Mouse (Mus musculus) macrophage (primary cell): ENCODE measurements around the gene Lias. TPM values are rescaled to one million over a fixed set of nuclear protein-coding genes. Genes with fewer than 3 reads are reported as not detected.
A peak's percentile ranks its signal among the peaks of the same experiment; 100 is the strongest.

ENCODE experiments used
- H3K27ac ChIP-seq: fragments of 350-480 bp; formaldehyde crosslinking; 2 replicates; pipeline ENCODE4 v1.9.0; 2021
- H3K36me3 ChIP-seq: fragments of 350-480 bp; formaldehyde crosslinking; 2 replicates; pipeline ENCODE4 v1.9.0; 2021; ENCODE audit errors: inconsistent target
- H3K4me3 ChIP-seq: fragments of 350-480 bp; formaldehyde crosslinking; 2 replicates; pipeline ENCODE4 v1.9.0; 2021; ENCODE audit errors: inconsistent target
- H3K79me2 ChIP-seq: fragments of 350-480 bp; formaldehyde crosslinking; 2 replicates; pipeline ENCODE4 v1.9.0; 2021; ENCODE audit errors: inconsistent target
- WGBS: methylation state at CpG from one replicate; pipeline ENCODE4 v1.1.7; 2026; ENCODE audit warnings: inconsistent platforms; ENCODE audit not compliant: missing documents; 5-methylcytosine and 5-hydroxymethylcytosine counted together
- polyA plus RNA-seq: library from polyadenylated mRNA; stranded (reverse); fragments of 250-400 nt; gene quantifications from 3 replicates; pipeline ENCODE4 v1.2.4, GENCODE M21; 2018; ENCODE audit warnings: inconsistent platforms
- total RNA-seq, 78 experiments: library from RNA; depleted of rRNA; stranded (reverse); fragments of 250-400 nt; gene quantifications; 1 replicate in 9 of 78; 2 replicates in 24 of 78; 3 replicates in 43 of 78; 4 replicates in 2 of 78; pipeline ENCODE4 v1.2.4; 2018; ENCODE audit warnings: inconsistent platforms in 56 of 78

Lias gene
- 10 to 100 TPM in 23 of 26 experiments, 1 to 10 TPM in 3; 8.1 to 65.0 (median 31.3) TPM for total RNA-seq (2018; cell fraction: chromatin; rRNA removed)
- total RNA-seq (2018; cell fraction: cytosol; rRNA removed) = 10 to 100 TPM in 25 of 26 experiments, 1 to 10 TPM in 1; 9.7 to 25.0 (median 19.8) TPM
- 10 to 100 TPM in 24 of 26 experiments, 1 to 10 TPM in 2; 8.0 to 46.6 (median 19.2) TPM for total RNA-seq (2018; cell fraction: nucleus; rRNA removed)
- 20.7 to 35.1 TPM (median 21.1 TPM) in 3 replicates for polyA plus RNA-seq

DNA sequence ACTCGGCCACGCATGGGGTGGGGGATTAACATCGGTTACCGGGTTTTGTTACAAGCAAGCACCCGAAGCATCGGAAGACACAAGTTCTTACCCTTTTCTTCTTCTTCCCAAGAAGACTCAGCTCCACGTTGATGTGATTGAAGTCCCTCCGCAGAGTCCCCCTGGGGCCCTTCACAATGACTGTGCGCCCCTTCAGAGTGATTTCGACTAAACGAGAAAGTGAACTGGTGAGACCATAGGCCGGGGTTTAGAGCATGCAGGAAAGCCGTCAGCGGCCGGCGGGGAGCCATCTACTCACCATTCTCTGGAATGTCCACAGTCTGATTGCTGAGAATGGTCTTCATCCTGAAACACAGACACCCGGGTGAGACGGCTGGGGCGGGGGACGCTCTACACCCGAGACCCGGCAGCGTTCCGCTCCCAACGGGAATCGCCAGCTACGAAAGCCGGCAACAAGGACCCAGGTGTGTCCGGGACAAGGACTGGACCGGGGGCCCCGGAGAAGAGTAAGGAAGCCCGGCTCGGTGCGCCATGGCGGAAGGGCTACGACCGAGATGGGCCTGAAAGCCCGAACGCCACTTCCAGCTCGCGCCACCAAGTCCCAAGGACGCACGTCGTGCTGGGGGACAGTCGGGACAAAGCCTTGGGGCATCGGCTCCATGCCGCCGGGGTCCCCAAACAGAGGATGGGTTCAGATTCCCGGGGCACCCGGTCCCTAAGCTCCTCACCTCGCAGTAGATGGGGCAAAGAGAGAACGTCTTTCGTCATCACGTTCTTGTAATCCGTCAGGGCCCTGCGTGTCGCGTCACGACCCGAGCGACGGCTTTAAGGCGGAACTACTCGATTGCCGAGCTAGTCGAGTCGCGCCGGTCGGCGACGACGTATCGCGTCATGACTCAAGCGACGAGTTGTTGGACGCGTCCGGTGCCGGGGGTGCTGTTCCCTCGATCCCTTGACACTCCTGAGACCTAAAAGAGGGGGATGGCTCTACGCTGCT lies at the start of gene Lias, which contains the start of gene Rpl9:
Gene Lias, plus strand, starts transcription at position 850 of the 997 bp plus-strand sequence.
Gene Rpl9, minus strand, starts transcription at position 797 of the 997 bp plus-strand sequence.
- H3K79me2 ChIP-seq = peaks cover 61% of the 10 kb centered on the region
- WGBS = 1% methylated on average over 83 of the region's 83 CpGs
- H3K27ac ChIP-seq = peak within 1 kb of the TSS; percentile 66
- H3K4me3 ChIP-seq = peak within 1 kb of the TSS; percentile 83
- H3K36me3 ChIP-seq = peaks cover 36% of the 10 kb centered on the region; the same call in 1 of the 2 replicates

DNA sequence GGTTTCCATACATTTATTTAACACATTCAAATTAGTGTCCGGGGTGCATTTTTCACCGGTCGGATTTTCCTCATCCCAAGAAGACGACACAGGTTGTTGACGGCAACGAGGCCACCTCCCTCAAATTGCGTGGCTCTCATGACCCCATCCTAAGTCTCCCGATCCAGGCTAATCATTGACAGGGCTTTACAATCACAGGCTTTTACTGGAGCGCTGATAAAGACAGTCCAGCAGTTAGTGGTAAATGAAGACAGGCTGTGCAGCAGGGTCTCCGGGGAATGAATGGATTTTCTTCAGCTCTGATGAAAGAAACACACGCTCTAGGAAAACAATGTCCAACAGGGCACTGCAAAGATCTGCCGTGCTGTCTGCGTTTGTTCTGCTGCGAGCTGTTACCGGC lies 43.1 kb upstream of the Lias start, which contains the start of gene Klb:
Gene Klb, plus strand, starts transcription at position 147 of the 400 bp plus-strand sequence.
- 90% methylated on average over 13 of the region's 15 CpGs for WGBS
- H3K79me2 ChIP-seq = no peaks in the 10 kb centered on the region
- H3K27ac ChIP-seq = no peak within 1 kb of the TSS
- H3K36me3 ChIP-seq = no peaks in the 10 kb centered on the region
- no peak within 1 kb of the TSS for H3K4me3 ChIP-seq

DNA sequence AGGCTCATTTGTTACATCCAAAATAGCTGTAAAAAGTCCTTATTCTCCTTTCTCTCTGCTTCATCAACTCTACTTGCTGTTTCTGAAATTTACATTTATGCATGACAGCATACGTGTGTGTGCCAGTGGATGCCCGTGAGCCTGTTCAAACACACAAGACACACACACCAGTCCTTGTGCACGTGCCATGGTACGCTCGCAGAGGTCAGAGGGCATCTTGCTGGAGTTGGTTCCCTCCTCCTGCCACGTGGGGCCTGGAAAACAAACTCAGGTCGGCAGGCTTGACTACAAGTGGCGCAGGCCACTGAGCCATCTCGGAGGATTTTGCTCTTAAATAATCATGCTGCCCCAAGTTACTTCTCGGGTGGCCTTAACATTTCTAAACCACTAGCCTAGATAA lies 40.8 kb upstream of the Lias start:
- Histone ChIP-seq H3K79me2 (no peaks in the 10 kb centered on the region), H3K27ac (no peak overlapping the region), H3K4me3 (no peak overlapping the region), H3K36me3 (no peaks in the 10 kb centered on the region)
- WGBS = 86% methylated on average over 10 of the region's 10 CpGs

DNA sequence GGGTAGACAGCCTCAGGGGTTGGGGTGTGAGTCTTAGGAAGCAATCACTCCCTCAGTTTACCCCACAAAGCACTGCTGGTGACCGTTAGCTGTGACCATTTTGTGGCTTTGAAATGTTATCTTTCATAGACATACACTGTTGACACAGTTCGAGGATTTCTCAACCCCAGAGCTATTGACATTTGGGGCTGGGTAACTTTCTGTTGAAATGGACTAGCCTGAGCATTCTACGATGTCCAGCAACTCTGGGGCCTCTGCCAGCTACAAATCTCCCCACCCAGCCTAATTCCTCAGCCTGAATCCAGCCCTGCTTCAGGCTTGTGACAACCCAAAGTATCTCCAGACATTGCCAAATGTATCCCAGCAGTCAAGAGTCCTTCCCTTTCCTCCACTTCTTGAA lies 37.2 kb upstream of the Lias start:
- Histone ChIP-seq H3K4me3 (no peak overlapping the region), H3K27ac (no peak overlapping the region), H3K79me2 (no peaks in the 10 kb centered on the region), H3K36me3 (no peaks in the 10 kb centered on the region)
- WGBS = 64% methylated on average over 3 of the region's 3 CpGs

DNA sequence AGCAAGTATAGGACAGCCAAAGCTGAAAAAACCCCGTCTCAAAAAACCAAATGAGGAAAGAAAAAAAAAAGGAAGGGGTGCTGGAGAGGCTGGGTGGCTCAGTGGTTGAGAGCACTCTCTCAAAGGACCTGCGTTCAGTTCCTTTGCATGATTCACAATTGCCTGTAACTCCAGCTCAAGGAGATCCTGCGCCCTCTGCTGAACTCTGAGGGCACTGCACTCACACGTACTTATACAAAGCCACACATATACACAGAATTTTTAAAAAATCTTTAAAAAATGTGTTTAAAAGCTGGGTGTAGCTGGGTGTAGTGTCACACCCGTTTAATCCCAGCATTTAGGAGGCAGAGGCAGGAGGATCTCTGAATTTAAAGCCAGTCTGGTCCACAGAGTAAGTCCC lies 36.3 kb upstream of the Lias start:
- Histone ChIP-seq H3K79me2 (no peaks in the 10 kb centered on the region), H3K27ac (no peak overlapping the region)
- 92% methylated on average over 5 of the region's 5 CpGs for WGBS

DNA sequence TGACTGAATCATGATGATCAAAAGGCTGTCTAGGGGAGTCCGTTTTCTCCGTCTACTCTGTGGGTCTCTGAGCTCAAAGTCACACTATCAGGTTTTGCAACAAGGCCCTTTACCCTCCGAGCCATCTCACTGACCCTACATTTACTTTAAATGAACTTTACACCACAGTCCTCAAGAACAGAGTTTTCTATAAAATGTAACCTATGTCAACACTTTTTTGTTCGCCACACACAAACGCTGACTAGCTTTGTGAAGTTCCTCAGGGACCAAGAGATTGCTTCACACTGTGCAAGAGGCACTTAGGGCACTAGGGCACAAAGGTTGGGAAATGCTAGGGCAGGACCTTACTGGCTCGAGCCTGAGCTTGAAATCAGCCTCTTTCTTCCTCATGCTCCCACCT lies 34.4 kb upstream of the Lias start:
- Histone ChIP-seq H3K36me3 (no peaks in the 10 kb centered on the region), H3K79me2 (no peaks in the 10 kb centered on the region), H3K4me3 (no peak overlapping the region), H3K27ac (no peak overlapping the region)
- WGBS = 63% methylated on average over 6 of the region's 6 CpGs

More for the DNA sequence above, 36.3 kb upstream of the Lias start:
- H3K4me3 ChIP-seq = no peak overlapping the region
- H3K36me3 ChIP-seq = no peaks in the 10 kb centered on the region

DNA sequence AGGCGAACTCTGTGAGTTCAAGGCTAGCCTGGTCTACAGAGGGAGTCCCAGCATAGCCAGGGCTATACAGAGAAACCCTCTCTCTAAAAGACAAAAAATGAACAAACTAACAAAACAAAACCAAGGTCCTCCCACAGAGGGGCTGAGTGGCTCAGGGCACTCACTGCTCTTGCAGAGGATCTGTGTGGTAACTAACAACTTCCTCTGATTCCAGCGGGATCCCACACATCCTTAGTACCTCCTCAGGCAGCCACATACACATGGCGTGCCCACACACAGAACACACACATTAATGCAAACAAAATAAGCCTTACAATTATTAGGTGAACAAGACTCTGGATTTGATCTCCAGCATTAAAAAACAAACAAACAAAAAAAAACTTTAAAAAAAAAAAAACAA lies 33.5 kb upstream of the Lias start:
- no peaks in the 10 kb centered on the region for H3K79me2 ChIP-seq
- no peak overlapping the region for H3K4me3 ChIP-seq
- WGBS = 56% methylated on average over 3 of the region's 3 CpGs
- no peak overlapping the region for H3K27ac ChIP-seq
- no peaks in the 10 kb centered on the region for H3K36me3 ChIP-seq

DNA sequence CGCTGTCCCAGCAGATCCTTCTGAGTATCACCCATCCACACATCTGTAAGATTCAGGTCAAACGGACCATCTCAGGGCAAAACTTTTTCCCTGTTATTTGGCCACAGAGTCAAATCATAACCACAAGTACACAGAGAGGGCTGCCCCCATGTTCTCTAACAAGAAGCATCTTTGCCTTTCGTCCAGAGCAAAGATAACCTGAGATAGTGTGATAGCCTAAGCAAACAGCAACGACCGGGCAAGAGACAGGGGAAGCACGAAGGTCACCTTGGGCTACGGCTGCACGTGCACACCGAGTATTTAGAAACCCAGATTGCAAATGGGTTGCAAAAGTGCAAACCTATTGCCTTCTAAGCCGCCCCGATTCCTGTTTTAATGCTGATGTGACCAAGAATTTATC lies 23.5 kb upstream of the Lias start:
- WGBS = 90% methylated on average over 11 of the region's 11 CpGs
- H3K27ac ChIP-seq = no peak overlapping the region
- H3K36me3 ChIP-seq = no peaks in the 10 kb centered on the region
- no peak overlapping the region for H3K4me3 ChIP-seq
- H3K79me2 ChIP-seq = no peaks in the 10 kb centered on the region

DNA sequence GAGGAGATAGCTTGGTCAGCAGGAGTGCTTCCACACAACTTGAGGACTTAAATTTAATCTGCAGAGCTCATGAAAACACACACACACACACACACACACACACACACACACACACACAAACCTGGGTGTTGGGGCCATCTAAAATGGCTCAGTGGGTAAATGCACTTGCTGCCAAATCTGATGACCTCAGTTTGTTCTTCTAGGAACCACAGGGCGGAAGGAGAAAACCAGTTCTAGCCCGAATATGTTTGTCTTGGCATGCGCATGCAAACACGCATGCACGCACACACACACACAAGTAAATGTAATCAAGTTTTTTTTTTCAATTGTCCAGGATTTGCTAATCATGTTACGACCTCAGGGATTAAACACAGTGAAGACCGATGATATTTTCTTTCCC lies 19.7 kb upstream of the Lias start:
- 96% methylated on average over 7 of the region's 7 CpGs for WGBS
- H3K79me2 ChIP-seq = no peaks in the 10 kb centered on the region
- no peak overlapping the region for H3K4me3 ChIP-seq
- H3K36me3 ChIP-seq = no peaks in the 10 kb centered on the region
- H3K27ac ChIP-seq = no peak overlapping the region

DNA sequence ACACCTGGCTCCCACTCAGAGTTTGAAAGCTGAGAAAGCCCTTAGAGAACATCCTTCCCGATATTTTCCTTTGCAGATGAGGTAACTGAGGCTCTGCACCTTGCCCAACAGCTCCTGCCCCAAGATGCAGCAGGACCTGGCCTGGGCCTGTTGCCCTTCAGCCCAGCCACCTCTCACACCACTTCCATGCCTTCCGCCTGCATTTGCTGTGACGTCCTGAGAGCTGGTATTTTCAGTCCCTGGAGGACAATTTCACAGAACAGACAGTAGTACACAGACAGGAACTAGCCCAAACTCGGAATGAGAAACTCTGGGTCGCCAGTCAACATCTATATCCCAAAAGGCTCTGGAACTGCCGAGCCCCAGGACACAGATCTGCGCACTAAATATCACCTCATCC lies 16.6 kb upstream of the Lias start:
- no peaks in the 10 kb centered on the region for H3K36me3 ChIP-seq
- no peak overlapping the region for H3K27ac ChIP-seq
- WGBS = 88% methylated on average over 7 of the region's 7 CpGs
- H3K79me2 ChIP-seq = no peaks in the 10 kb centered on the region
- no peak overlapping the region for H3K4me3 ChIP-seq

DNA sequence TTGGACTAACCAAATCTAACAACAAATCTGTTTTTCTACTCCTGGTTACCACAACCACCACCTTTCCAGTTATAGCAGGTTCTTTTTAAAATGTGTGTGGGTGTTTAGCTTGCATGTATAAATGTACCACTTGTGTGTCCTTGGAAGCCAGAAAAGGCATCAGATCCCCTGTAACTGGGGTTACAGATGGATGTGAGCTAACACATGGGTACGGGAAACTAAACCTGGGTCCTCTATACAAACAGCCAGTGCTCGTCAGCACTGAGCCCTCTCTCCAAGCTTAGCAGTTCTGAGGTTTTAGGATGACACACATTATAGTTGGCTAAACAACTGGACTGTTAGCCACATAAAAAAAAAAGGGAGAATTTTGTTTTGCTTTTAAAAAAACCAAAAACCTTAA lies 5.6 kb upstream of the Lias start:
- H3K27ac ChIP-seq = no peak overlapping the region
- 86% methylated on average over 2 of the region's 2 CpGs for WGBS
- H3K36me3 ChIP-seq = peaks cover 25% of the 10 kb centered on the region; the same call in 1 of the 2 replicates
- H3K4me3 ChIP-seq = no peak overlapping the region
- H3K79me2 ChIP-seq = peaks cover 22% of the 10 kb centered on the region

DNA sequence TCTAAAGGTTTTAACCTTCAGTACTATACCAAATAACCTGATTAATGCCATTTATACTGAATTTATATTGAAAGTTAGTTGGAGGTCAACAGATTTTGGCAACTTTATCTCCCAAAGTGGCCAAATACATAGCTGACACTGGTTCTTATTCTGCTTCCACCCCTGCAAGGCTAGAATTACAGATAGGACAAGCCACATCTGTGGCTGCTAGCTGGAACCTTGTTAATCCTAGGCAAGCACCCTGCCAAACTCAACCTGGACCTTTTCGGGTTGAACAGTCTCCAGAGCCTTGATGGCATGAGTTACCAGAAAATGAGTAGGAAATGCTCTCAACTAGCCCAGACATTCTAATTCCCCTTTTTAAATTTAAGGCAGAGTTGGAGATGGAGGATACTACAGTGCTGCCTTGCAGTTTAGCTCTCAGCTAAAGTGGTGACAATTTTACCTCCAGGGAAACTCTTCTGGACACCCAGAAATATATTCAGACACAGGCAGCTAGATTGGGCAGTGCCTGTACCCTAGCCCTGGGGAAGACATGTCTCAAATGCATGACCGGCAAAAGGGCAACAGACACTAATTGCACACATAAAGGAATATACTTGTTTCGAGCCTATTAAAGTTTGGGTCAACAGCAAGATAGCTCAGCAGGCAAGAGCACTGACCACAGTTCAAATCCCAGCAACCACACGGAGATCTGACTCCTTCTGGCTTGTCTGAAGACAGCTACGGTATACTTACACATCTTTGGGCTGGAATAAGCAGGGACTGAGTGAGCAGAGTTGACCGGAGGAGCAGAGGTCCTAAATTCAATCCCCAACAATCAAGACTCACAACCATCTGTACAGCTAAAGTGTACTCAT lies 4.1 kb upstream of the Lias start:
- Histone ChIP-seq H3K36me3 (peaks cover 25% of the 10 kb centered on the region; the same call in 1 of the 2 replicates), H3K79me2 (peaks cover 36% of the 10 kb centered on the region), H3K27ac (no peak overlapping the region), H3K4me3 (no peak overlapping the region)
- WGBS = 88% methylated on average over 6 of the region's 6 CpGs

DNA sequence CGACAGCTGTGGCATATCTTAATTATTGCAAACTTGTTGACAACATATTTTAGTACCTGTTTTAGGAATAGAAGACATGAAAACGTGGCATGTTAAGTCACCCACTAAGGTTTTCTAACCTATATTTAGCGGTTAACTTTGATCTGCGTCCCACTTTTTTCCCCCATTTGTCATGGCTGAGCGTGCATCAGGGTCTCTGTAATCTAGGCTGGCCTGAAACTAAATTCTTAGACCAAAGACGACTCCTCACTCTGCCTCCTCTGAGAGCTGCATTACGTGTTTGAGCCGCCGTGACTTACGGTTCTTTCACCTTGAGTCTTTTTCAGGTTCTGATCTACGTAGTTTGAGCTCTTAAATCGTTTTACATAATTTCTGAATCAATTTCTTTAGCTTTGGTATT lies 456 bp downstream of the Lias start:
- H3K27ac ChIP-seq = peak overlapping the region; percentile 66
- peaks cover 43% of the 10 kb centered on the region; the same call in 1 of the 2 replicates for H3K36me3 ChIP-seq
- H3K4me3 ChIP-seq = peak overlapping the region; percentile 83
- peaks cover 61% of the 10 kb centered on the region for H3K79me2 ChIP-seq
- 2% methylated on average over 12 of the region's 12 CpGs for WGBS

DNA sequence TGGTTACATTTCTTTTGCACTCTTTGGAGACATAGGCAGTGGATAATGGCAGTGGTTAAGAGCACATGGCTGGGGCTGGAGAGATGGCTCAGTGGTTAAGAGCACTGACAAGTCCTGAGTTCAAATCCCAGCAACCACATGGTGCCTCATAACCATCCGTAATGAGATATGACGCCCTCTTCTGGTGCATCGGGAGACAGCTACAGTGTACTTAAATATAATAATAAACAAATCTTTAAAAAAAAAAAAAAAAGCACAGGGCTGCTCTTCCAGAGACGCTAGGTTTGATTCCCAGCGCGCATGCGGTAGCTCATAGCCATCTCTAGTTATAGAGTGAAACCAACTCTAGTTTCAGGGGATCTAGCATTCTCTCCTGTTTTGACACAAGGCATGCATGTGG lies 3.1 kb downstream of the Lias start:
- WGBS = 95% methylated on average over 7 of the region's 7 CpGs

More for the DNA sequence above, 3.1 kb downstream of the Lias start:
- Histone ChIP-seq H3K36me3 (peaks cover 41% of the 10 kb centered on the region), H3K79me2 (peaks cover 51% of the 10 kb centered on the region), H3K27ac (no peak overlapping the region), H3K4me3 (no peak overlapping the region)
